Mouse (Mus musculus) embryonic facial prominence, embryonic 13.5 days (tissue): ENCODE measurements around the gene Kpna1. TPM values are rescaled to one million over a fixed set of nuclear protein-coding genes. Genes with fewer than 3 reads are reported as not detected.
A peak's percentile ranks its signal among the peaks of the same experiment; 100 is the strongest.
"Not testable (repeated sequence)": the region's sequence is repeated elsewhere in the genome, so short reads cannot be mapped to it uniquely, and the experiment has no call there.

Experiments used
- ATAC-seq: fragments of 200-750 bp; cut with Nextera tagmentation; 2 replicates; pipeline ENCODE4 v1.8.0; 2017; ENCODE audit warnings: low read depth; ENCODE audit not compliant: insufficient number of reproducible peaks, insufficient read depth, low FRiP score, low TSS enrichment
- H3K27ac ChIP-seq: fragments of 300-500 bp; sonication (generic); 2 replicates; pipeline ENCODE4 v1.5.1; 2015; ENCODE audit warnings: moderate library complexity, mild to moderate bottlenecking, inconsistent platforms
- H3K27me3 ChIP-seq: fragments of 300-500 bp; sonication (generic); 2 replicates; pipeline ENCODE4 v1.6.1; 2015; ENCODE audit warnings: mild to moderate bottlenecking, inconsistent platforms
- H3K36me3 ChIP-seq: fragments of 300-500 bp; sonication (generic); 2 replicates; pipeline ENCODE4 v1.6.1; 2015; ENCODE audit warnings: mild to moderate bottlenecking, inconsistent platforms
- H3K4me1 ChIP-seq: fragments of 300-500 bp; sonication (generic); 2 replicates; pipeline ENCODE4 v1.6.1; 2015; ENCODE audit warnings: inconsistent platforms
- H3K4me2 ChIP-seq: fragments of 300-500 bp; sonication (generic); 2 replicates; pipeline ENCODE4 v1.6.1; 2015; ENCODE audit warnings: moderate library complexity, mild to moderate bottlenecking, inconsistent platforms
- H3K4me3 ChIP-seq: fragments of 300-500 bp; sonication (generic); 2 replicates; pipeline ENCODE4 v1.5.1; 2015; ENCODE audit warnings: mild to moderate bottlenecking, inconsistent platforms
- H3K9ac ChIP-seq: fragments of 300-500 bp; sonication (generic); 2 replicates; pipeline ENCODE4 v1.6.1; 2015; ENCODE audit warnings: mild to moderate bottlenecking, inconsistent platforms
- H3K9me3 ChIP-seq: fragments of 300-500 bp; sonication (generic); 2 replicates; pipeline ENCODE4 v1.6.1; 2016; ENCODE audit warnings: inconsistent platforms
- WGBS: fragments of 180-500 bp; shearing (Covaris S2); methylation state at CpG from one replicate; pipeline ENCODE4 v1.1.7; 2015; ENCODE audit warnings: mixed read lengths; 5-methylcytosine and 5-hydroxymethylcytosine counted together
- polyA plus RNA-seq: library from polyadenylated mRNA; unstranded; fragments of >200 nt; fragmentation: Nextera tagmentation; extraction: Ambion mirVana; gene quantifications from 2 replicates; pipeline ENCODE4 v1.2.1, GENCODE M21; 2015

Kpna1 gene
- polyA plus RNA-seq, 1 experiment from 2014 or later: 38.9 TPM

DNA sequence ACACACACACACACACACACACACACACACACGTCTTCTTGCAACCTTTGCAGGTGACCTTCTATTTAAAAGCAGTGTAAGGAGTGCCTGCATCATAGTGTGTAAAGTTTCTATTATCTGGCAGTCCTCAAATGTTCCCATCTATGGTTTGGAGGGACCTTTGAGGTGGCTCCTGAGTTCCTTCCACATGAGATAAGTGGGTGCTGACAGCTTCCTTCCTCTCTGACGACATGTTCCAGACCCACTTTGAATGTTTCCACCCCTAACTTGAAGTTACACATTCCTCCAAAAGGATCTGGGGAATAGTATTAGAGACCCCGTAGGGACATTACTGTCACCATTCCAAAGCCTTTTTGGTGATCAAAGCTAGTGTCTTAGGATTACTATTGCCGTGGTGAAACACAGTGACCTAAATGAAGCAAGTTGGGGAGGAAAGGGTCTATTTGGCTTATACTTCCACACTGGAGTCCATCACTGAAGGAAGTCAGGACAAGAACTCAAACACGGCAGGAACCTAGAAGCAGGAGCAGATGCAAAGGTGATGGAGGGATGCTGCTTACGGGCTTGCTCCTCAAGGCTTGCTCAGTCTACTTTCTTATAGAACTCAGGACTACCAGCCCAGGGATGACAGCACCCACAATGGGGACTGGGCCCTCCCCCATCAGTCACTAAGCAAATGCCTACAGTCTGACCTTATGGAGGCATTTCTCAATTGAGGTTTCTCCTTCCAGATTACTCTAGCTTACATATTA is 75.2 kb downstream of the Kpna1 start:
- Histone ChIP-seq H3K9me3 (no peaks in the 10 kb centered on the region), H3K9ac (no peak overlapping the region), H3K27me3 (no peaks in the 10 kb centered on the region), H3K27ac (no peak overlapping the region), H3K4me2 (no peak overlapping the region), H3K36me3 (peaks cover 54% of the 10 kb centered on the region), H3K4me1 (0 out of 2 replicates have a peak, but pooled peaks cover 2% of the 10 kb centered on the region), H3K4me3 (no peak overlapping the region)
- WGBS: 84% methylated on average over 6 of the region's 6 CpGs
- no peak for ATAC-seq

DNA sequence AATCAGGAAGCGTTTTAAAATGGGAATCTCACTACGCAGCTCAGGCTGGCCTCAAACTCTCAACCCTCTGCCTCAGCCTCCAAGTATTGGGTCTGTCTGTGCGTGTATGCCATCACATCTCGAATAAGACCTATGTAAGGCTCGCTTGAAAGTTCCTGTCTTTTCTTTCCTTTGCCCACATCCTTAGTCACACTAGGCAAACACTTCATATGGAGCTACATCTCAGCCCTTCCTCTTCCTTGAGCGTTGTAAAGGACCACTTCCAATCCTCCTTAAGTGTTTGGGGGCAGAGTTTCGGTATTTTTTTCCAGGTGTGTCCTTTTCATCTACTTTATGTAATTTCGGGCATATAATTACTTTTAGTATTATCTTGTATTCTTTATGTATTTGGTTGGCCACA is 76.4 kb downstream of the Kpna1 start:
- H3K4me1 ChIP-seq: 0 out of 2 replicates have a peak, but pooled peaks cover 10% of the 10 kb centered on the region
- ATAC-seq: no peak
- H3K9ac ChIP-seq: no peak overlapping the region
- WGBS: 90% methylated on average over 8 of the region's 8 CpGs
- no peak overlapping the region for H3K4me2 ChIP-seq
- no peak overlapping the region for H3K27ac ChIP-seq
- no peaks in the 10 kb centered on the region for H3K27me3 ChIP-seq
- no peak overlapping the region for H3K4me3 ChIP-seq
- H3K9me3 ChIP-seq: no peaks in the 10 kb centered on the region
- H3K36me3 ChIP-seq: peaks cover 41% of the 10 kb centered on the region

- no peaks in the 10 kb centered on the region for H3K9me3 ChIP-seq
- 93% methylated on average over 11 of the region's 11 CpGs for WGBS
- H3K4me1 ChIP-seq: 0 out of 2 replicates have a peak, but pooled peaks cover 10% of the 10 kb centered on the region
- no peaks in the 10 kb centered on the region for H3K27me3 ChIP-seq
- H3K4me3 ChIP-seq: no peak overlapping the region
- H3K36me3 ChIP-seq: peaks cover 28% of the 10 kb centered on the region
- H3K27ac ChIP-seq: no peak overlapping the region
- H3K4me2 ChIP-seq: no peak overlapping the region
- H3K9ac ChIP-seq: no peak overlapping the region
- ATAC-seq: no peak
Observed at GRCm38 (mm10) chr16:36056416-36056815, 77.9 kb downstream of the Kpna1 start.

GRCm38 (mm10) chr16:36057933-36058475 is 79.5 kb downstream of the Kpna1 start:
- WGBS: 77% methylated on average over 8 of the region's 8 CpGs
- Histone ChIP-seq H3K4me1 (0 out of 2 replicates have a peak, but pooled peaks cover 10% of the 10 kb centered on the region), H3K4me2 (no peak overlapping the region), H3K27ac (no peak overlapping the region), H3K9me3 (no peaks in the 10 kb centered on the region), H3K27me3 (no peaks in the 10 kb centered on the region), H3K9ac (no peak overlapping the region), H3K4me3 (no peak overlapping the region), H3K36me3 (peaks cover 17% of the 10 kb centered on the region)
- ATAC-seq: no peak

DNA sequence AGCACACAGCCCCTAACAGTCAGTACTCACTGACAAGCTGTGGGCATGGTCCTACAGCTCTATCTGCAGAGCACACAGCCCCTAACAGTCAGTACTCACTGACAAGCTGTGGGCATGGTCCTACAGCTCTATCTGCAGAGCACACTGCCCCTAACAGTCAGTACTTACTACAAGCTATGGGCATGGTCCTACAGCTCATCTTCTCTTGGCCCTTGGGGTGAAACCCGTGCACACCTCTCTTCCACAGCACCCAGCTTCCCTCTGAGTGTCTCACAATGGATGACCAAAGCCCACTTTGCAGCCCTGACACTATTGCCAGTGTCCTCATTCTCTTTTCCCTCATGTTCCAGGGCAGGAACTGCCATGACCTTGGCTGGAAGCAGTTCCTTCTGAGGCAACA is 84.0 kb downstream of the Kpna1 start:
- ATAC-seq, H3K9me3 ChIP-seq, H3K9ac ChIP-seq, H3K27me3 ChIP-seq, H3K4me2 ChIP-seq, H3K36me3 ChIP-seq, H3K27ac ChIP-seq, H3K4me3 ChIP-seq: not testable (repeated sequence)
- 0 out of 2 replicates have a peak, but pooled peaks cover 14% of the 10 kb centered on the region for H3K4me1 ChIP-seq
- 85% methylated on average over 1 of the region's 1 CpGs for WGBS

DNA sequence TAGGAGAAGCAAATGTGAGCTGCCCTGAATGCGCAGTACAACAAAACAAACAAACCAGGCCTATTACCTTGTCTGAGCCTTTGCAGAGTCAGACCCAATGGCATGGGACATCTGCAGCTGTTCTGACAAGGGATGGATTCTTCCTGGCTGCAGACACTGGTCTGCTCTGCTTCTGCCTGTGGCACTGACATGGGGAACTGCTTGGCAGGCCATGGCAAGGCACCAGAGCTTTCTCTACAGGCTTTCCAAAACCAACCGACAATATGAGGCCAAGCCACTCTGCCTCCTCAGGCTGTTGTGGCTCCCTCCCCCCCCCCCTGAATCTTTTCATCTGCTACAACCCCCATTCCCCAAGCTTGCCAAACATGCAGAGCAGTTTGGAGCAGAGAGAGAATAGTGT is 84.8 kb downstream of the Kpna1 start:
- 79% methylated on average over 2 of the region's 2 CpGs for WGBS
- no peak overlapping the region for H3K4me2 ChIP-seq
- no peak overlapping the region for H3K27ac ChIP-seq
- H3K4me3 ChIP-seq: no peak overlapping the region
- ATAC-seq: no peak
- H3K27me3 ChIP-seq: no peaks in the 10 kb centered on the region
- H3K36me3 ChIP-seq: peaks cover 8% of the 10 kb centered on the region; the same call in 1 of the 2 replicates
- H3K9ac ChIP-seq: no peak overlapping the region
- H3K9me3 ChIP-seq: no peaks in the 10 kb centered on the region
- H3K4me1 ChIP-seq: peaks cover 15% of the 10 kb centered on the region; the same call in 1 of the 2 replicates

GRCm38 (mm10) chr16:36064904-36065303 is 86.4 kb downstream of the Kpna1 start:
- Histone ChIP-seq H3K4me3 (no peak overlapping the region), H3K9ac (no peak overlapping the region), H3K27me3 (no peaks in the 10 kb centered on the region), H3K4me1 (peaks cover 18% of the 10 kb centered on the region), H3K36me3 (peaks cover 8% of the 10 kb centered on the region; the same call in 1 of the 2 replicates), H3K9me3 (no peaks in the 10 kb centered on the region), H3K27ac (no peak overlapping the region), H3K4me2 (no peak overlapping the region)
- WGBS: 88% methylated on average over 5 of the region's 5 CpGs
- no peak for ATAC-seq

- Histone ChIP-seq H3K36me3 (peaks cover 8% of the 10 kb centered on the region; the same call in 1 of the 2 replicates), H3K4me1 (peaks cover 21% of the 10 kb centered on the region), H3K9ac (no peak overlapping the region), H3K4me2 (no peak overlapping the region), H3K27ac (no peak overlapping the region), H3K9me3 (no peaks in the 10 kb centered on the region), H3K4me3 (no peak overlapping the region), H3K27me3 (no peaks in the 10 kb centered on the region)
- ATAC-seq: no peak
- WGBS: 65% methylated on average over 2 of the region's 2 CpGs
Observed at GRCm38 (mm10) chr16:36067694-36068093, 89.1 kb downstream of the Kpna1 start.

GRCm38 (mm10) chr16:36068356-36068755 is 89.8 kb downstream of the Kpna1 start:
- peak overlapping the region; percentile 7; the same call in 1 of the 2 replicates for H3K4me2 ChIP-seq
- no peak overlapping the region for H3K27ac ChIP-seq
- H3K4me3 ChIP-seq: no peak overlapping the region
- H3K9me3 ChIP-seq: no peaks in the 10 kb centered on the region
- WGBS: 68% methylated on average over 3 of the region's 3 CpGs
- peaks cover 8% of the 10 kb centered on the region; the same call in 1 of the 2 replicates for H3K36me3 ChIP-seq
- peaks cover 23% of the 10 kb centered on the region for H3K4me1 ChIP-seq
- no peak overlapping the region for H3K9ac ChIP-seq
- ATAC-seq: no peak
- no peaks in the 10 kb centered on the region for H3K27me3 ChIP-seq

DNA sequence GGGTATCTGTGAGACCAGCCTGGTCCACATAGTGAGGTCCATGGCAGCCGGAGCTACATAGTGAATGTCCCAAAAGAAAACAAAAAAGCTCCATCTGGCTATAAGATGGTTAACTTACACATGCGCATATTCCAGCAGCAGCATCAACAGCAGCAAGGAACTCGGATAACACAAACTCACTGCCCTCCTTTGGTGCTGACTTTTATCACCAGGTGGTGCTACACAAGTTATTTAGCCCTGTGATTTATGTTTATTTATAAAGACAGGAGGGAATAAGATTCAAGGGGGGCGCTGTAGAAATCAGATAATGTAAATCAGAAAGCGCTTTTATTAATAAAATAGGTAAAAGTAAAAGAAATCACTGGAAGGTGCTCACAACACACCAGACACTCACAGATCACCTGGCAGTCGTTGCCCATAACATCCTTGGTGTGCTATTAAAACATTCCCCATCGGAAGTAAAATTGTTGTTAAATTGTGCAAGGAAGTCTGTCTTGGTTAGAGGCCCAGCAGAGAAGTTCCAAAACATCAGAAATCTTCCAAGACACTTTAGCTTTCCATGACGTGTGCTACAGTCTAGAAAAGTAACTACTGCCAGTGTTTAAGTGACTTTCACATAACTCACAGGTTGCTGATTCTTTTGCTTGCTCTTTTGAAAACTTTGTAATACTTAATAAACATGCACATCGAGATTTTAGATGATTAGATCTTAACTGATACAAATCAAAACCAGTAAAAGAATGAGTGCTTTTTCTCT is 91.4 kb downstream of the Kpna1 start:
- peak overlapping the region; percentile 88; the same call in 1 of the 2 replicates for H3K9ac ChIP-seq

GRCm38 (mm10) chr16:36071071-36071449 is 92.5 kb downstream of the Kpna1 start:
- ATAC-seq: no peak
- no peaks in the 10 kb centered on the region for H3K27me3 ChIP-seq
- peak overlapping the region; percentile 88 for H3K9ac ChIP-seq
- H3K4me1 ChIP-seq: peaks cover 20% of the 10 kb centered on the region
- 1% methylated on average over 16 of the region's 16 CpGs for WGBS
- H3K4me3 ChIP-seq: peak overlapping the region; percentile 82
- H3K9me3 ChIP-seq: no peaks in the 10 kb centered on the region
- H3K27ac ChIP-seq: peak overlapping the region; percentile 99
- H3K36me3 ChIP-seq: peaks cover 8% of the 10 kb centered on the region; the same call in 1 of the 2 replicates
- peak overlapping the region; percentile 69 for H3K4me2 ChIP-seq

More for the DNA sequence above, 91.4 kb downstream of the Kpna1 start:
- Histone ChIP-seq H3K4me2 (peak overlapping the region; percentile 69), H3K27me3 (no peaks in the 10 kb centered on the region), H3K4me3 (peak overlapping the region; percentile 82), H3K27ac (no peak overlapping the region), H3K9me3 (no peaks in the 10 kb centered on the region), H3K4me1 (peaks cover 20% of the 10 kb centered on the region), H3K36me3 (peaks cover 8% of the 10 kb centered on the region; the same call in 1 of the 2 replicates)
- WGBS: 30% methylated on average over 9 of the region's 9 CpGs
- no peak for ATAC-seq
